Mouse (Mus musculus): Measurements from ENCODE around the gene Gm12117. TPM values are rescaled to one million over a fixed set of nuclear protein-coding genes. Genes with fewer than 3 reads are reported as not detected.

Gm12117 gene
- polyA plus RNA-seq (2015; fragmentation: Nextera tagmentation; extraction: Ambion mirVana): not detected in 2 replicates

- H3K4me2 ChIP-seq: no peak within 1 kb of the TSS
- WGBS: 97% methylated on average over 3 of the region's 3 CpGs
- no peak for ATAC-seq (ENCODE audit: insufficient number of reproducible peaks, insufficient read depth, low FRiP score, low TSS enrichment, low read depth)
Measured at GRCm38 (mm10) chr11:33276637-33277036, at the start of gene Gm12117. Gene Gm12117, minus strand, starts transcription at chr11:33276737.

GRCm38 (mm10) chr11:33319006-33319611, 42.6 kb upstream of the Gm12117 start:
- no peak overlapping the region for H3K4me3 ChIP-seq
- 79% methylated on average over 7 of the region's 7 CpGs for WGBS
- no peak for ATAC-seq (ENCODE audit: insufficient number of reproducible peaks, insufficient read depth, low FRiP score, low TSS enrichment, low read depth)
- H3K4me1 ChIP-seq: no peaks in the 10 kb centered on the region
- H3K27ac ChIP-seq: no peak overlapping the region
- no peaks in the 10 kb centered on the region for H3K27me3 ChIP-seq
- no peaks in the 10 kb centered on the region for H3K36me3 ChIP-seq
- no peak overlapping the region for H3K4me2 ChIP-seq
- H3K9me3 ChIP-seq: no peaks in the 10 kb centered on the region
- no peak overlapping the region for H3K9ac ChIP-seq

More at GRCm38 (mm10) chr11:33276637-33277036, at the start of gene Gm12117:
- H3K27me3 ChIP-seq: no peaks in the 10 kb centered on the region
- no peak within 1 kb of the TSS for H3K27ac ChIP-seq
- no peak within 1 kb of the TSS for H3K4me3 ChIP-seq
- no peaks in the 10 kb centered on the region for H3K36me3 ChIP-seq
- H3K9ac ChIP-seq: no peak within 1 kb of the TSS
- H3K9me3 ChIP-seq: no peaks in the 10 kb centered on the region
- H3K4me1 ChIP-seq: no peaks in the 10 kb centered on the region

GRCm38 (mm10) chr11:33309566-33309965, 33.0 kb upstream of the Gm12117 start:
- 28% methylated on average over 4 of the region's 4 CpGs for WGBS
- H3K36me3 ChIP-seq: no peaks in the 10 kb centered on the region
- no peak for ATAC-seq (ENCODE audit: insufficient number of reproducible peaks, insufficient read depth, low FRiP score, low TSS enrichment, low read depth)
- H3K27ac ChIP-seq: no peak overlapping the region
- no peak overlapping the region for H3K4me3 ChIP-seq
- no peaks in the 10 kb centered on the region; the same call in 1 of the 2 replicates for H3K4me1 ChIP-seq
- no peak overlapping the region for H3K4me2 ChIP-seq
- H3K9me3 ChIP-seq: no peaks in the 10 kb centered on the region
- H3K27me3 ChIP-seq: no peaks in the 10 kb centered on the region
- no peak overlapping the region for H3K9ac ChIP-seq

GRCm38 (mm10) chr11:33300859-33301258, 24.3 kb upstream of the Gm12117 start:
- WGBS: 25% methylated on average over 8 of the region's 8 CpGs
- H3K9me3 ChIP-seq: no peaks in the 10 kb centered on the region
- no peak overlapping the region for H3K27ac ChIP-seq
- H3K9ac ChIP-seq: no peak overlapping the region
- no peak for ATAC-seq (ENCODE audit: insufficient number of reproducible peaks, insufficient read depth, low FRiP score, low TSS enrichment, low read depth)
- no peaks in the 10 kb centered on the region for H3K36me3 ChIP-seq
- no peaks in the 10 kb centered on the region for H3K27me3 ChIP-seq
- H3K4me1 ChIP-seq: peaks cover 3% of the 10 kb centered on the region; the same call in 1 of the 2 replicates
- no peak overlapping the region for H3K4me3 ChIP-seq
- H3K4me2 ChIP-seq: no peak overlapping the region

- H3K4me3 ChIP-seq: no peak overlapping the region
- ATAC-seq (ENCODE audit: insufficient number of reproducible peaks, insufficient read depth, low FRiP score, low TSS enrichment, low read depth): no peak
- no peak overlapping the region for H3K9ac ChIP-seq
- H3K27ac ChIP-seq: no peak overlapping the region
- no peaks in the 10 kb centered on the region for H3K27me3 ChIP-seq
- no peaks in the 10 kb centered on the region for H3K36me3 ChIP-seq
- H3K4me1 ChIP-seq: peaks cover 3% of the 10 kb centered on the region; the same call in 1 of the 2 replicates
- no peaks in the 10 kb centered on the region for H3K9me3 ChIP-seq
- no peak overlapping the region for H3K4me2 ChIP-seq
- WGBS: 77% methylated on average over 11 of the region's 11 CpGs
Measured at GRCm38 (mm10) chr11:33299371-33299770, 22.8 kb upstream of the Gm12117 start.

GRCm38 (mm10) chr11:33297121-33297520, 20.6 kb upstream of the Gm12117 start:
- Histone ChIP-seq H3K4me3 (no peak overlapping the region), H3K27ac (no peak overlapping the region), H3K36me3 (no peaks in the 10 kb centered on the region), H3K9me3 (no peaks in the 10 kb centered on the region), H3K9ac (no peak overlapping the region), H3K4me2 (no peak overlapping the region), H3K4me1 (peaks cover 3% of the 10 kb centered on the region; the same call in 1 of the 2 replicates), H3K27me3 (no peaks in the 10 kb centered on the region)
- ATAC-seq (ENCODE audit: insufficient number of reproducible peaks, insufficient read depth, low FRiP score, low TSS enrichment, low read depth): no peak
- 67% methylated on average over 8 of the region's 8 CpGs for WGBS

- H3K27me3 ChIP-seq: no peaks in the 10 kb centered on the region
- no peaks in the 10 kb centered on the region for H3K4me1 ChIP-seq
- no peaks in the 10 kb centered on the region for H3K9me3 ChIP-seq
- 42% methylated on average over 3 of the region's 3 CpGs for WGBS
- no peaks in the 10 kb centered on the region for H3K36me3 ChIP-seq
- no peak overlapping the region for H3K27ac ChIP-seq
- ATAC-seq (ENCODE audit: insufficient number of reproducible peaks, insufficient read depth, low FRiP score, low TSS enrichment, low read depth): no peak
- no peak overlapping the region for H3K4me2 ChIP-seq
- no peak overlapping the region for H3K4me3 ChIP-seq
- no peak overlapping the region for H3K9ac ChIP-seq
Measured at GRCm38 (mm10) chr11:33295422-33295821, 18.9 kb upstream of the Gm12117 start.

- WGBS: 67% methylated on average over 6 of the region's 6 CpGs
- H3K27ac ChIP-seq: no peak overlapping the region
- ATAC-seq (ENCODE audit: insufficient number of reproducible peaks, insufficient read depth, low FRiP score, low TSS enrichment, low read depth): no peak
Measured at GRCm38 (mm10) chr11:33294063-33294462, 17.5 kb upstream of the Gm12117 start.

GRCm38 (mm10) chr11:33278571-33278970, 2.0 kb upstream of the Gm12117 start:
- WGBS: 91% methylated on average over 2 of the region's 2 CpGs
- Histone ChIP-seq H3K4me2 (no peak overlapping the region), H3K27me3 (no peaks in the 10 kb centered on the region), H3K36me3 (no peaks in the 10 kb centered on the region), H3K9ac (no peak overlapping the region), H3K4me1 (no peaks in the 10 kb centered on the region), H3K27ac (no peak overlapping the region), H3K4me3 (no peak overlapping the region), H3K9me3 (no peaks in the 10 kb centered on the region)
- ATAC-seq (ENCODE audit: insufficient number of reproducible peaks, insufficient read depth, low FRiP score, low TSS enrichment, low read depth): no peak

More at GRCm38 (mm10) chr11:33294063-33294462, 17.5 kb upstream of the Gm12117 start:
- H3K36me3 ChIP-seq: no peaks in the 10 kb centered on the region
- no peak overlapping the region for H3K4me2 ChIP-seq
- H3K9me3 ChIP-seq: no peaks in the 10 kb centered on the region
- no peak overlapping the region for H3K4me3 ChIP-seq
- no peak overlapping the region for H3K9ac ChIP-seq
- H3K4me1 ChIP-seq: no peaks in the 10 kb centered on the region
- H3K27me3 ChIP-seq: no peaks in the 10 kb centered on the region

GRCm38 (mm10) chr11:33274816-33275215, 1.7 kb downstream of the Gm12117 start:
- Histone ChIP-seq H3K27me3 (no peaks in the 10 kb centered on the region), H3K27ac (no peak overlapping the region), H3K9ac (no peak overlapping the region), H3K36me3 (no peaks in the 10 kb centered on the region), H3K4me2 (no peak overlapping the region), H3K4me3 (no peak overlapping the region), H3K9me3 (no peaks in the 10 kb centered on the region), H3K4me1 (no peaks in the 10 kb centered on the region)
- WGBS: 61% methylated on average over 3 of the region's 3 CpGs
- ATAC-seq (ENCODE audit: insufficient number of reproducible peaks, insufficient read depth, low FRiP score, low TSS enrichment, low read depth): no peak

- Histone ChIP-seq H3K27ac (no peak overlapping the region), H3K9me3 (no peaks in the 10 kb centered on the region), H3K4me3 (no peak overlapping the region), H3K4me2 (no peak overlapping the region), H3K9ac (no peak overlapping the region), H3K36me3 (no peaks in the 10 kb centered on the region), H3K27me3 (no peaks in the 10 kb centered on the region), H3K4me1 (no peaks in the 10 kb centered on the region)
- ATAC-seq (ENCODE audit: insufficient number of reproducible peaks, insufficient read depth, low FRiP score, low TSS enrichment, low read depth): no peak
- 81% methylated on average over 1 of the region's 1 CpGs for WGBS
Measured at GRCm38 (mm10) chr11:33274294-33274693, 2.2 kb downstream of the Gm12117 start.

GRCm38 (mm10) chr11:33240295-33240694, 36.2 kb downstream of the Gm12117 start:
- H3K36me3 ChIP-seq: no peaks in the 10 kb centered on the region

More at GRCm38 (mm10) chr11:33240295-33240694, 36.2 kb downstream of the Gm12117 start:
- H3K27me3 ChIP-seq: no peaks in the 10 kb centered on the region
- WGBS: 51% methylated on average over 3 of the region's 3 CpGs
- no peak for ATAC-seq (ENCODE audit: insufficient number of reproducible peaks, insufficient read depth, low FRiP score, low TSS enrichment, low read depth)
- H3K27ac ChIP-seq: no peak overlapping the region
- H3K9me3 ChIP-seq: no peaks in the 10 kb centered on the region
- H3K4me2 ChIP-seq: no peak overlapping the region
- no peaks in the 10 kb centered on the region for H3K4me1 ChIP-seq
- no peak overlapping the region for H3K9ac ChIP-seq
- H3K4me3 ChIP-seq: no peak overlapping the region
